Mouse (Mus musculus): ENCODE measurements at regions not wholly inside any gene's neighbourhood (a gene's known extent, or its start where the extent isn't known, plus 50 kb on each side); places are given as distances from the start of the nearest gene placed in this dataset.

DNA sequence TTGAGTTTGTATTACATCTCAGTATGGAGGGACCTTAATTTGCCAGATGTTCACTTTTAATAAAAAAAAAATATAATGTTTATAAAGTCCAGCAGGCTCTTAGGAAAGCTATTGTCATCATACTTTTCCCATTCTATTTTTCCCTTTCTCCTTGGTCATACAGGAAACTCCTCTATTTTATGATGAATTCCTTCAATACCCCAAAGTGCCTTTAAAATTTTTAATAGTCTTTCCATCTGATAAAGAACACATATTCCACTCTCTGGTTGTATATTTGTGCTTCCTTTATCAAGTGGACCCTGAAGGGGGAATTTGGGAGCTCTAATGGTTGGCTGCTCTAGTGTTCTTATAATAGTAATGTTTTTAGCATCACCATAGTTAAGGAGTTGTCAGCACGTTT, 2253.8 kb upstream of the Pcdh20 start:
- H3K27ac ChIP-seq (ENCODE audit: control insufficient read depth, low read depth, low read length): no peak overlapping the region
- DNase-seq (ENCODE audit: low read depth, low spot score): no peak
- no peaks in the 10 kb centered on the region for H3K36me3 ChIP-seq (ENCODE audit: control insufficient read depth in 1 of 2, insufficient read depth in 2 of 2, low read length in 2 of 2)
- H3K9ac ChIP-seq (ENCODE audit: control insufficient read depth, low read depth, low read length, poor library complexity, severe bottlenecking): no peak overlapping the region
- H3K79me2 ChIP-seq (ENCODE audit: control insufficient read depth, insufficient read depth, low read length, poor library complexity): no peaks in the 10 kb centered on the region
- H3K4me1 ChIP-seq (ENCODE audit: control insufficient read depth in 1 of 2, insufficient read depth in 2 of 2, low read length in 2 of 2): no peaks in the 10 kb centered on the region
- no peak overlapping the region for H3K4me3 ChIP-seq (ENCODE audit: control insufficient read depth in 1 of 2, insufficient read depth in 1 of 2, low read depth in 2 of 2, low read length in 2 of 2)
- TF ChIP-seq BHLHE40 (IDR thresholded peaks at IDR 0.05; ENCODE audit: borderline replicate concordance, low read depth, low read length) (no peak), TCF12 (IDR thresholded peaks at IDR 0.05; ENCODE audit: low read depth, low read length) (no peak), GATA1 (IDR thresholded peaks at IDR 0.05; ENCODE audit: low read depth, low read length) (no peak), MAX (IDR thresholded peaks at IDR 0.05; ENCODE audit: low read length) (no peak), KAT2A (conservative IDR thresholded peaks at IDR 0.05; ENCODE audit: low read depth, low read length) (no peak), TBP (IDR thresholded peaks at IDR 0.05; ENCODE audit: low read depth, low read length) (no peak), ZMIZ1 (IDR thresholded peaks at IDR 0.05; ENCODE audit: low read depth, low read length) (no peak), MAZ (IDR thresholded peaks at IDR 0.05; ENCODE audit: low read depth, low read length) (no peak), JUND (IDR thresholded peaks at IDR 0.05; ENCODE audit: low read depth, low read length) (no peak), MEF2A (IDR thresholded peaks at IDR 0.05; ENCODE audit: extremely low read depth, insufficient replicate concordance, low read depth, low read length, poor library complexity, severe bottlenecking) (no peak), HCFC1 (IDR thresholded peaks at IDR 0.05; ENCODE audit: low read depth, low read length) (no peak), TAL1 (IDR thresholded peaks at IDR 0.05; ENCODE audit: low read length) (no peak)
- H3K27me3 ChIP-seq (ENCODE audit: control insufficient read depth in 1 of 2, insufficient read depth in 2 of 2, low read length in 2 of 2): no peaks in the 10 kb centered on the region
- H3K9me3 ChIP-seq (replicated peaks; ENCODE audit: insufficient read depth, low read length): no peaks in the 10 kb centered on the region

DNA sequence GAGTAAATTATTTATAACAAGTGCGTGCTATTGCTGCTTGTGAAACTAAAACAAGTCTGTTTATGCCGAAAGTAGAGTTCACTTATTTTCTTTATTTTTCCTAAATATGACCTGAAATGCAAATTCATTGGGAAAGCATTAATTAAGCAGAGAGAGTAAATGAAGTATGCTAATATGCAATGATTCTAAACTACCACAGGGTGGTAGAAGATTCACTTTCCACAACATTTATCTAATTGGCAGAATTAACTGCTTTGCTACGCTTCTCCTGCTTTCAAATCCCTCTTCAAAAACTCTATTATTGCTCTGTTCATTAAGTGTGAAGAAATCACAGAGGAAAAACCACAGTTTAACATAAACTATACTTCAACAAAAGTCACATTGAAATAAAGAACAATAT, 2209.2 kb upstream of the Pcdh20 start:
- no peak overlapping the region for H3K4me3 ChIP-seq (ENCODE audit: control insufficient read depth in 1 of 2, insufficient read depth in 1 of 2, low read depth in 2 of 2, low read length in 2 of 2)
- no peak overlapping the region for H3K9ac ChIP-seq (ENCODE audit: control insufficient read depth, low read depth, low read length, poor library complexity, severe bottlenecking)
- H3K27me3 ChIP-seq (ENCODE audit: control insufficient read depth in 1 of 2, insufficient read depth in 2 of 2, low read length in 2 of 2): no peaks in the 10 kb centered on the region
- H3K9me3 ChIP-seq (replicated peaks; ENCODE audit: insufficient read depth, low read length): no peaks in the 10 kb centered on the region
- H3K27ac ChIP-seq (ENCODE audit: control insufficient read depth, low read depth, low read length): no peak overlapping the region
- no peaks in the 10 kb centered on the region for H3K4me1 ChIP-seq (ENCODE audit: control insufficient read depth in 1 of 2, insufficient read depth in 2 of 2, low read length in 2 of 2)
- H3K79me2 ChIP-seq (ENCODE audit: control insufficient read depth, insufficient read depth, low read length, poor library complexity): no peaks in the 10 kb centered on the region
- DNase-seq (ENCODE audit: low read depth, low spot score): no peak
- H3K36me3 ChIP-seq (ENCODE audit: control insufficient read depth in 1 of 2, insufficient read depth in 2 of 2, low read length in 2 of 2): no peaks in the 10 kb centered on the region
- TF ChIP-seq MAZ (IDR thresholded peaks at IDR 0.05; ENCODE audit: low read depth, low read length) (no peak), POLR2AphosphoS5 (IDR thresholded peaks at IDR 0.05; ENCODE audit: borderline replicate concordance, low read depth, low read length) (no peak), RAD21 (IDR thresholded peaks at IDR 0.05; ENCODE audit: low read depth, low read length) (peak; percentile 24), SMC3 (IDR thresholded peaks at IDR 0.05; ENCODE audit: low read depth, low read length) (peak; percentile 29; the same call in 1 of the 2 replicates), CTCF (IDR thresholded peaks at IDR 0.05 in 2 of 3, conservative IDR thresholded peaks at IDR 0.05 in 1 of 3; ENCODE audit: control insufficient read depth in 1 of 3, insufficient read depth in 1 of 3, low read depth in 2 of 3, low read length in 3 of 3, poor library complexity in 1 of 3, severe bottlenecking in 1 of 3) (peak in 1 of 3 experiments; percentile 7; a peak in 1 of 6 replicates)

DNA sequence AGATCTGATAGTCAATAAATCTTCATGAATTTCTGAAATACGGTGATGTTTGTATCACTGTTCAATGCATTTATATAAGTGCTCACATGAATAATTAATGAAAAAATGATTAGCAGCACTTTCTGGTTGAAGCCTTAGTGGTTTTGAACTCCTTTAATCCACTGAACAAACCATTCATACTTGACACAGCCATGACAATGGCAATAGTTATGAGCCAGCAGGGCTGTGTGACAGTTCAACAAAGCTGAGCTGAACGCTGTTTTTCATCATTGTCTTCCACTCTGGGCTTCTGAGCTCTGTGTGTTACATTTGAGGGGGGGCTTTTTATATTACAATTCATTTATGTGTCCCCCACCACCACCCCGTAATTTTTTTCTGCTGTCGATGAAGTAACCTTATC, 2199.2 kb upstream of the Pcdh20 start:
- TF ChIP-seq NELFE (IDR thresholded peaks at IDR 0.05; ENCODE audit: low read depth, low read length) (no peak), ETS1 (IDR thresholded peaks at IDR 0.05; ENCODE audit: low read depth, low read length) (no peak), SIN3A (IDR thresholded peaks at IDR 0.05; ENCODE audit: low read length) (no peak), RCOR1 (IDR thresholded peaks at IDR 0.05; ENCODE audit: low read depth, low read length) (no peak), USF2 (IDR thresholded peaks at IDR 0.05; ENCODE audit: borderline replicate concordance in 1 of 2, insufficient read depth in 1 of 2, low read depth in 1 of 2, low read length in 2 of 2) (no peak), MAFK (IDR thresholded peaks at IDR 0.05; ENCODE audit: borderline replicate concordance, low read depth, low read length) (no peak), ZKSCAN1 (IDR thresholded peaks at IDR 0.05; ENCODE audit: low read depth, low read length) (no peak), HCFC1 (IDR thresholded peaks at IDR 0.05; ENCODE audit: low read depth, low read length) (no peak), MXI1 (IDR thresholded peaks at IDR 0.05; ENCODE audit: low read depth, low read length) (no peak), GABPA (IDR thresholded peaks at IDR 0.05; ENCODE audit: low read depth, low read length) (no peak), POLR2A (IDR thresholded peaks at IDR 0.05; ENCODE audit: control insufficient read depth in 1 of 2, insufficient read depth in 1 of 2, low read depth in 1 of 2, low read length in 2 of 2, poor library complexity in 1 of 2) (no peak), KAT2A (conservative IDR thresholded peaks at IDR 0.05; ENCODE audit: low read depth, low read length) (no peak), MAX (IDR thresholded peaks at IDR 0.05; ENCODE audit: low read length) (no peak)
- H3K4me1 ChIP-seq (ENCODE audit: control insufficient read depth in 1 of 2, insufficient read depth in 2 of 2, low read length in 2 of 2): no peaks in the 10 kb centered on the region
- no peak for DNase-seq (ENCODE audit: low read depth, low spot score)

More for the DNA sequence above, 2199.2 kb upstream of the Pcdh20 start:
- Histone ChIP-seq H3K9ac (ENCODE audit: control insufficient read depth, low read depth, low read length, poor library complexity, severe bottlenecking) (no peak overlapping the region), H3K4me3 (ENCODE audit: control insufficient read depth in 1 of 2, insufficient read depth in 1 of 2, low read depth in 2 of 2, low read length in 2 of 2) (no peak overlapping the region), H3K9me3 (replicated peaks; ENCODE audit: insufficient read depth, low read length) (no peaks in the 10 kb centered on the region), H3K36me3 (ENCODE audit: control insufficient read depth in 1 of 2, insufficient read depth in 2 of 2, low read length in 2 of 2) (no peaks in the 10 kb centered on the region), H3K79me2 (ENCODE audit: control insufficient read depth, insufficient read depth, low read length, poor library complexity) (no peaks in the 10 kb centered on the region), H3K27me3 (ENCODE audit: control insufficient read depth in 1 of 2, insufficient read depth in 2 of 2, low read length in 2 of 2) (no peaks in the 10 kb centered on the region), H3K27ac (ENCODE audit: control insufficient read depth, low read depth, low read length) (no peak overlapping the region)
